Mouse (Mus musculus) heart, adult 2 months (tissue): Measurements from ENCODE around the gene Jtb.

Experiments used
- CTCF ChIP-seq: fragments of 200-600 bp; IDR thresholded peaks from 2 replicates; pipeline ENCODE4 v1.8.1; 2022; ENCODE audit warnings: antibody characterized with exemption, mild to moderate bottlenecking, moderate library complexity
- EP300 ChIP-seq: fragments of 200-500 bp; IDR thresholded peaks from 2 replicates; pipeline ENCODE4 v1.6.1; 2011; ENCODE audit warnings: low read depth, low read length, control low read depth; ENCODE audit not compliant: insufficient read depth
- POLR2A ChIP-seq: fragments of 200-500 bp; IDR thresholded peaks from 2 replicates; pipeline ENCODE4 v1.6.1; 2011; ENCODE audit warnings: mild to moderate bottlenecking, low read depth, low read length, control low read depth; ENCODE audit not compliant: insufficient read depth

DNA sequence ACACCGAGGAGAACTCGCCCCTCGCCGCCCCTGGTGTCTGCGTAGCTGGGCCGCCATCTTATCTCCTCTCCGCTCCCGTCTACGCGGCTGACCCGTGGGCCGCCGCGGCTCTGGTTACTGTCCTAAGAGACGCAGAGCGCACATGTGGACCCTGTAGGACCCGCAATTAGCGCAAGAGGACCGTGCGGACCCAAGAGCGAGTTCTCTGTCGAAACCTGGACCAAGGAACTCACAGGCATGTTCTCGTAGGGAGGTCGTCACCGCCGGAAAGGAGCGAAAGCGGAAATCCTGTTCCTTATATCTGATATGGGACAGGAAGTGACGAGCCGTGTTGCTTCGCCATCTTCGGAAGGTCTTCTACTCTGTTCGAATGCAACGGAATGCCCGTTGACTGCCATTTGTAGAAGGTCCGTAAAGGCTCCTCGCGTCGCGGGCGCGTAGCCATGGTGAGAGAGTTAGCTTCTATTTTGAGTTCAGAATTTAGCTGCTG, 18.0 kb upstream of the Jtb start, which contains the start of the genes Rps27 and Rab13:
- TF ChIP-seq CTCF = no peak
- TF ChIP-seq EP300 = peak; percentile 91
- TF ChIP-seq POLR2A = peak; percentile 100
